Comparison of ENCODE assay signal across 22 mouse cellular contexts in genomic region chr16:34427654-34428053, GRCm38 (mm10).
"Had no signal": no experiment of that assay in that cellular context is flagged by ENCODE, and none has a peak within 500 bp of the region (broad histone marks: within the 10 kb centered on the region; RNA-seq: fewer than 3 reads in every experiment).

No protein-coding gene starts in this region.

- H3K9me3 ChIP-seq: liver, embryonic 15.5 days; lung, embryonic 15.5 days; midbrain, embryonic 10.5 days; midbrain, embryonic 12.5 days; neural tube, embryonic 13.5 days; neural tube, embryonic 15.5 days had no signal

- H3K4me3 ChIP-seq: liver, embryonic 15.5 days; lung, embryonic 15.5 days; midbrain, embryonic 10.5 days; midbrain, embryonic 12.5 days; myocyte; neural tube, embryonic 13.5 days; neural tube, embryonic 15.5 days had no signal

- H3K9ac ChIP-seq: liver, embryonic 15.5 days; liver, postnatal 0 days; lung, embryonic 15.5 days; midbrain, embryonic 12.5 days; neural tube, embryonic 13.5 days; neural tube, embryonic 15.5 days had no signal

- DNase-seq: liver, postnatal 0 days; lung, adult 2 months; lung, postnatal 14 days; lung, postnatal 36 days; midbrain, embryonic 14.5 days; right cerebral cortex, adult 18-20 months; right cerebral cortex, postnatal 25 days; right cerebral cortex, postnatal 4 days; spleen, adult 18-20 months; thymus, adult 18-20 months; thymus, postnatal 14 days; thymus, postnatal 36 days had no signal

- ATAC-seq: liver, postnatal 0 days; lung, postnatal 0 days; midbrain, embryonic 16.5 days had no signal

- H3K36me3 ChIP-seq: liver, embryonic 15.5 days; lung, embryonic 15.5 days; midbrain, embryonic 10.5 days; midbrain, embryonic 12.5 days; neural tube, embryonic 13.5 days; neural tube, embryonic 15.5 days had no signal

- H3K4me1 ChIP-seq: liver, embryonic 15.5 days had no signal

- H3K4me2 ChIP-seq: liver, embryonic 15.5 days; lung, embryonic 15.5 days; midbrain, embryonic 12.5 days; neural tube, embryonic 13.5 days; neural tube, embryonic 15.5 days had no signal

- H3K27ac ChIP-seq: liver, embryonic 15.5 days; lung, embryonic 15.5 days; macrophage; midbrain, embryonic 10.5 days; midbrain, embryonic 12.5 days; neural tube, embryonic 13.5 days; neural tube, embryonic 15.5 days had no signal

- H3K27me3 ChIP-seq: lung, embryonic 15.5 days; neural tube, embryonic 13.5 days; neural tube, embryonic 15.5 days had no signal
